Mouse (Mus musculus) neural tube, embryonic 13.5 days (tissue): ENCODE data around the gene F11r. TPM values are rescaled to one million over a fixed set of nuclear protein-coding genes. Genes with fewer than 3 reads are reported as not detected.

Experiments
- ATAC-seq: fragments of 200-750 bp; cut with Nextera tagmentation; 2 replicates; pipeline ENCODE4 v1.8.0; 2017; ENCODE audit warnings: low read depth, mild to moderate bottlenecking, moderate TSS enrichment, moderate library complexity
- H3K27ac ChIP-seq: fragments of 300-500 bp; sonication (generic); replicated peaks from 2 replicates; pipeline ENCODE4 v1.5.1; 2015; ENCODE audit warnings: moderate library complexity, mild to moderate bottlenecking, inconsistent platforms
- H3K27me3 ChIP-seq: fragments of 300-500 bp; sonication (generic); 2 replicates; pipeline ENCODE4 v1.6.1; 2015; ENCODE audit warnings: mild to moderate bottlenecking, inconsistent platforms
- H3K36me3 ChIP-seq: fragments of 300-500 bp; sonication (generic); 2 replicates; pipeline ENCODE4 v1.6.1; 2015; ENCODE audit warnings: mild to moderate bottlenecking, inconsistent platforms
- H3K4me1 ChIP-seq: fragments of 300-500 bp; sonication (generic); replicated peaks from 2 replicates; pipeline ENCODE4 v1.6.1; 2015; ENCODE audit warnings: inconsistent platforms
- H3K4me2 ChIP-seq: fragments of 300-500 bp; sonication (generic); 2 replicates; pipeline ENCODE4 v1.6.1; 2015; ENCODE audit warnings: inconsistent platforms, mild to moderate bottlenecking, moderate library complexity
- H3K4me3 ChIP-seq: fragments of 300-500 bp; sonication (generic); 2 replicates; pipeline ENCODE4 v1.5.1; 2015; ENCODE audit warnings: mild to moderate bottlenecking, inconsistent platforms
- H3K9ac ChIP-seq: fragments of 300-500 bp; sonication (generic); 2 replicates; pipeline ENCODE4 v1.6.1; 2015; ENCODE audit warnings: moderate library complexity, mild to moderate bottlenecking, inconsistent platforms
- H3K9me3 ChIP-seq: fragments of 300-500 bp; sonication (generic); 2 replicates; pipeline ENCODE4 v1.6.1; 2016; ENCODE audit warnings: inconsistent platforms
- WGBS: fragments of 180-500 bp; shearing (Covaris S2); methylation state at CpG from one replicate; pipeline ENCODE4 v1.1.7; 2015; 5-methylcytosine and 5-hydroxymethylcytosine counted together
- polyA plus RNA-seq: library from polyadenylated mRNA; unstranded; fragments of >200 nt; fragmentation: Nextera tagmentation; extraction: Ambion mirVana; gene quantifications from 2 replicates; pipeline ENCODE4 v1.2.1, GENCODE M21; 2015

F11r gene
- polyA plus RNA-seq, 1 experiment from 2014 or later: 14.7 TPM

- Histone ChIP-seq H3K9ac (0 out of 2 replicates have a peak overlapping the region, but pooled peaks have one; percentile 28), H3K4me2 (peak overlapping the region; percentile 58), H3K9me3 (0 out of 2 replicates have a peak, but pooled peaks cover 4% of the 10 kb centered on the region), H3K36me3 (no peaks in the 10 kb centered on the region), H3K4me3 (0 out of 2 replicates have a peak overlapping the region, but pooled peaks have one; percentile 6), H3K27ac (peak overlapping the region; percentile 52), H3K4me1 (peaks cover 26% of the 10 kb centered on the region), H3K27me3 (peaks cover 48% of the 10 kb centered on the region)
- ATAC-seq: peak; percentile 60; the same call in 1 of the 2 replicates
- 34% methylated on average over 9 of the region's 9 CpGs for WGBS
Observed at GRCm38 (mm10) chr1:171440025-171440725, 2.8 kb downstream of the F11r start.

- no peak overlapping the region for H3K9ac ChIP-seq
- ATAC-seq: no peak
- H3K27me3 ChIP-seq: peaks cover 34% of the 10 kb centered on the region
- no peaks in the 10 kb centered on the region for H3K36me3 ChIP-seq
- peaks cover 23% of the 10 kb centered on the region for H3K4me1 ChIP-seq
- peak overlapping the region; percentile 46; the same call in 1 of the 2 replicates for H3K27ac ChIP-seq
- no peak overlapping the region for H3K4me3 ChIP-seq
- 65% methylated on average over 7 of the region's 7 CpGs for WGBS
- H3K9me3 ChIP-seq: 0 out of 2 replicates have a peak, but pooled peaks cover 4% of the 10 kb centered on the region
- no peak overlapping the region for H3K4me2 ChIP-seq
Observed at GRCm38 (mm10) chr1:171441466-171442412, 4.4 kb downstream of the F11r start.

GRCm38 (mm10) chr1:171442413-171442760 is 5.1 kb downstream of the F11r start:
- ATAC-seq: no peak
- Histone ChIP-seq H3K4me2 (no peak overlapping the region), H3K9me3 (0 out of 2 replicates have a peak, but pooled peaks cover 4% of the 10 kb centered on the region), H3K27ac (no peak overlapping the region), H3K4me3 (no peak overlapping the region), H3K4me1 (peaks cover 20% of the 10 kb centered on the region), H3K36me3 (no peaks in the 10 kb centered on the region), H3K9ac (no peak overlapping the region), H3K27me3 (peaks cover 27% of the 10 kb centered on the region)
- 71% methylated on average over 8 of the region's 8 CpGs for WGBS

- H3K36me3 ChIP-seq: no peaks in the 10 kb centered on the region
- no peak overlapping the region for H3K4me3 ChIP-seq
- no peak overlapping the region for H3K27ac ChIP-seq
- ATAC-seq: no peak
- 0 out of 2 replicates have a peak, but pooled peaks cover 4% of the 10 kb centered on the region for H3K9me3 ChIP-seq
- 90% methylated on average over 5 of the region's 5 CpGs for WGBS
- H3K4me2 ChIP-seq: no peak overlapping the region
- H3K27me3 ChIP-seq: peaks cover under 1% of the 10 kb centered on the region
- H3K4me1 ChIP-seq: no peaks in the 10 kb centered on the region
- no peak overlapping the region for H3K9ac ChIP-seq
Observed at GRCm38 (mm10) chr1:171445050-171445449, 7.7 kb downstream of the F11r start.

GRCm38 (mm10) chr1:171446854-171447253 is 9.5 kb downstream of the F11r start:
- Histone ChIP-seq H3K4me3 (no peak overlapping the region), H3K9me3 (0 out of 2 replicates have a peak, but pooled peaks cover 4% of the 10 kb centered on the region), H3K4me1 (no peaks in the 10 kb centered on the region), H3K27ac (no peak overlapping the region), H3K36me3 (no peaks in the 10 kb centered on the region), H3K27me3 (no peaks in the 10 kb centered on the region), H3K4me2 (no peak overlapping the region), H3K9ac (no peak overlapping the region)
- WGBS: 87% methylated on average over 7 of the region's 7 CpGs
- no peak for ATAC-seq

GRCm38 (mm10) chr1:171447692-171448091 is 10.4 kb downstream of the F11r start:
- no peaks in the 10 kb centered on the region for H3K36me3 ChIP-seq
- H3K4me3 ChIP-seq: no peak overlapping the region
- H3K27ac ChIP-seq: no peak overlapping the region
- 78% methylated on average over 10 of the region's 10 CpGs for WGBS
- ATAC-seq: no peak
- H3K4me2 ChIP-seq: no peak overlapping the region
- H3K9ac ChIP-seq: no peak overlapping the region
- 0 out of 2 replicates have a peak, but pooled peaks cover 4% of the 10 kb centered on the region for H3K9me3 ChIP-seq
- no peaks in the 10 kb centered on the region for H3K27me3 ChIP-seq
- no peaks in the 10 kb centered on the region for H3K4me1 ChIP-seq

- no peaks in the 10 kb centered on the region for H3K27me3 ChIP-seq
- no peak overlapping the region for H3K4me2 ChIP-seq
- ATAC-seq: no peak
- no peak overlapping the region for H3K4me3 ChIP-seq
- no peak overlapping the region for H3K27ac ChIP-seq
- H3K9ac ChIP-seq: no peak overlapping the region
- 85% methylated on average over 11 of the region's 11 CpGs for WGBS
- H3K36me3 ChIP-seq: no peaks in the 10 kb centered on the region
- H3K9me3 ChIP-seq: no peaks in the 10 kb centered on the region
- H3K4me1 ChIP-seq: no peaks in the 10 kb centered on the region
Observed at GRCm38 (mm10) chr1:171450062-171450461, 12.7 kb downstream of the F11r start.

- no peak overlapping the region for H3K4me2 ChIP-seq
- H3K27ac ChIP-seq: no peak overlapping the region
- H3K9me3 ChIP-seq: no peaks in the 10 kb centered on the region
- no peak for ATAC-seq
- no peaks in the 10 kb centered on the region for H3K36me3 ChIP-seq
- no peaks in the 10 kb centered on the region for H3K27me3 ChIP-seq
- no peaks in the 10 kb centered on the region for H3K4me1 ChIP-seq
- WGBS: 90% methylated on average over 10 of the region's 10 CpGs
- no peak overlapping the region for H3K4me3 ChIP-seq
- no peak overlapping the region for H3K9ac ChIP-seq
Observed at GRCm38 (mm10) chr1:171451001-171451400, 13.7 kb downstream of the F11r start.

GRCm38 (mm10) chr1:171452522-171452921 is 15.2 kb downstream of the F11r start:
- Histone ChIP-seq H3K4me3 (no peak overlapping the region), H3K27ac (no peak overlapping the region)

GRCm38 (mm10) chr1:171452923-171453322 is 15.6 kb downstream of the F11r start:
- no peak overlapping the region for H3K4me2 ChIP-seq
- no peak overlapping the region for H3K9ac ChIP-seq
- H3K27me3 ChIP-seq: no peaks in the 10 kb centered on the region
- no peaks in the 10 kb centered on the region for H3K9me3 ChIP-seq
- no peak for ATAC-seq
- H3K36me3 ChIP-seq: no peaks in the 10 kb centered on the region
- 86% methylated on average over 5 of the region's 5 CpGs for WGBS
- H3K4me3 ChIP-seq: no peak overlapping the region
- no peaks in the 10 kb centered on the region for H3K4me1 ChIP-seq
- no peak overlapping the region for H3K27ac ChIP-seq

More at GRCm38 (mm10) chr1:171452522-171452921, 15.2 kb downstream of the F11r start:
- H3K4me2 ChIP-seq: no peak overlapping the region
- H3K9ac ChIP-seq: no peak overlapping the region
- WGBS: 85% methylated on average over 5 of the region's 5 CpGs
- H3K27me3 ChIP-seq: no peaks in the 10 kb centered on the region
- H3K9me3 ChIP-seq: no peaks in the 10 kb centered on the region
- no peak for ATAC-seq
- no peaks in the 10 kb centered on the region for H3K36me3 ChIP-seq
- H3K4me1 ChIP-seq: no peaks in the 10 kb centered on the region

- no peaks in the 10 kb centered on the region for H3K9me3 ChIP-seq
- ATAC-seq: no peak
- H3K27ac ChIP-seq: no peak overlapping the region
- peaks cover 5% of the 10 kb centered on the region for H3K4me1 ChIP-seq
- H3K27me3 ChIP-seq: no peaks in the 10 kb centered on the region
- H3K4me2 ChIP-seq: no peak overlapping the region
- H3K4me3 ChIP-seq: no peak overlapping the region
- WGBS: 89% methylated on average over 6 of the region's 6 CpGs
- no peak overlapping the region for H3K9ac ChIP-seq
- H3K36me3 ChIP-seq: no peaks in the 10 kb centered on the region
Observed at GRCm38 (mm10) chr1:171454926-171455325, 17.6 kb downstream of the F11r start.

- no peak for ATAC-seq
- H3K9me3 ChIP-seq: no peaks in the 10 kb centered on the region
- WGBS: 98% methylated on average over 1 of the region's 1 CpGs
- H3K27ac ChIP-seq: no peak overlapping the region
- H3K36me3 ChIP-seq: no peaks in the 10 kb centered on the region
- H3K27me3 ChIP-seq: no peaks in the 10 kb centered on the region
- H3K4me2 ChIP-seq: no peak overlapping the region
- H3K9ac ChIP-seq: no peak overlapping the region
- H3K4me1 ChIP-seq: peaks cover 10% of the 10 kb centered on the region
- H3K4me3 ChIP-seq: no peak overlapping the region
Observed at GRCm38 (mm10) chr1:171457568-171457967, 20.2 kb downstream of the F11r start.
